Mouse (Mus musculus) C2C12 (cell line): Measurements from ENCODE around the gene A430033K04Rik. TPM values are rescaled to one million over a fixed set of nuclear protein-coding genes. Genes with fewer than 3 reads are reported as not detected.
A peak's percentile ranks its signal among the peaks of the same experiment; 100 is the strongest.

Experiments used
- H3K27me3 ChIP-seq: one replicate; pipeline ENCODE4 v1.6.1; 2011; ENCODE audit not compliant: control insufficient read depth, insufficient read depth, insufficient read length
- H3K36me3 ChIP-seq: one replicate; pipeline ENCODE4 v1.6.1; 2011; ENCODE audit not compliant: control insufficient read depth, insufficient read depth
- H3K4me3 ChIP-seq: one replicate; pipeline ENCODE4 v1.5.1; 2011; ENCODE audit warnings: mild to moderate bottlenecking, control low read depth; ENCODE audit not compliant: poor library complexity, insufficient read depth, severe bottlenecking
- H3K79me2 ChIP-seq: one replicate; pipeline ENCODE4 v1.6.1; 2011; ENCODE audit not compliant: control insufficient read depth, insufficient read depth
- H3K79me3 ChIP-seq: one replicate; pipeline ENCODE4 v1.6.1; 2011; ENCODE audit warnings: low read depth, control low read depth
- H3ac ChIP-seq: one replicate; pipeline ENCODE3; 2011; ENCODE audit warnings: low read depth; ENCODE audit not compliant: control insufficient read depth, insufficient read length
- CEBPB ChIP-seq: IDR thresholded peaks from one replicate; pipeline ENCODE4 v1.6.1; 2011; ENCODE audit warnings: low read depth, mild to moderate bottlenecking, control low read depth, moderate library complexity
- CTCF ChIP-seq: IDR thresholded peaks from one replicate; pipeline ENCODE4 v1.5.1; 2011; ENCODE audit not compliant: control insufficient read depth, insufficient read depth, insufficient read length
- FOSL1 ChIP-seq: IDR thresholded peaks from one replicate; pipeline ENCODE4 v1.8.0; 2011; ENCODE audit warnings: mild to moderate bottlenecking, low read length; ENCODE audit not compliant: poor library complexity, insufficient read depth, severe bottlenecking
- MAX ChIP-seq: IDR thresholded peaks from one replicate; pipeline ENCODE4 v1.6.1; 2011; ENCODE audit warnings: mild to moderate bottlenecking, control low read depth
- MYOD1 ChIP-seq: IDR thresholded peaks from one replicate; pipeline ENCODE4 v1.6.1; 2011; ENCODE audit warnings: low read depth; ENCODE audit not compliant: control insufficient read depth, insufficient read length
- MYOG ChIP-seq: IDR thresholded peaks from one replicate; pipeline ENCODE4 v1.6.1; 2011; ENCODE audit not compliant: control insufficient read depth, insufficient read length; ENCODE audit errors: extremely low read depth
- USF1 ChIP-seq: IDR thresholded peaks from one replicate; pipeline ENCODE4 v1.6.1; 2011; ENCODE audit warnings: low read depth, mild to moderate bottlenecking, control low read depth, moderate library complexity
- long read RNA-seq, 2 experiments: library from polyadenylated mRNA; unstranded; transcript quantifications; one replicate each; pipeline ENCODE4 v2.0.0; 2019 to 2020
- polyA plus RNA-seq: library from polyadenylated mRNA; unstranded; fragments of >200 nt; fragmentation: generic; extraction: Trizol; gene quantifications from one replicate; pipeline ENCODE4 v1.2.1, GENCODE M21; 2012; ENCODE audit warnings: missing spikeins

The A430033K04Rik gene
- 0.88 TPM for polyA plus RNA-seq
- long read RNA-seq, experiment 1: 0 reads
- long read RNA-seq, experiment 2, partial matches to known transcripts: 0 of 1 reads
- long read RNA-seq, experiment 2, other reads (novel, unspliced or antisense): 0 of 1 reads

DNA sequence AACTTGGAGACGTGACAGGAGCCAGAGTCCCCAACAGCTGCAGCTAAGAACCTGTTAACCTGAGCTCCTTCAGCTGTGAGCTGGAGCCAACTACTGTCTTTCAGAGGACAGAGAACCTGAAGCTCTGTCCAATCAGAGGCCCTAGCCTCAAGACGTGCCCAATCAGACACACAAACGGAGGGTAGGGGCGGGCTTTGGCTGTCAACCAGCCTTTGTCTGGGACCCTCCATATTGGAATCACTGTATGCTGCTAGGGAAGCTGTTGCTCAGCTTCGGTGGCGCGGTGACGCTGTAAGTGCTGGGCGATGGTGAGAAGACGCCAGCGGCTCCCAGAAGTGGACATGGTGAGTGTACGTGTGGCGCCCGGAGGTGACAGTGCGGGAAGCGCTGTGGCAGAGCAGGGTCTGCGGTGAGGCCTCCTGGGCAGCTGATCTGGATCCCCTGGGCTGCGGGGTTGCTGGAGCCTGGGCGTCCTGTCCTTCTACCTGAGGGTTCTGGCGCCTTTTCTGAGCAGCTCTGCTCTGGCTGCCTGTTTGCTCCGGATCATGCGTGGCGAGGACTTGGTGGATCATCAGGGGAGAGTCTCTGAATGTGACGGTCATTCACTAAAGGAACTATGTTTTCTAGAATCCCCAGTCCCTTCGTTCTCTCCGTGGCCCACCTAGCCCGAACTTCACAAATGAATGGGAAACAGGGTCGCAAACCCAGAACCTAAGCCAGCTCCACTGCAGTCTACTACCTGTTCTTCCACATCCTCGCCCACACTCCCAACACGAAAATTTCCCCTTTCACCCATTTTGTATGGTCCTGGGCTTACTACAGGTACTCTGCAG is at the start of gene A430033K04Rik:
Gene A430033K04Rik (plus strand): TSS at position 215 of the 833 bp plus-strand sequence.
- Histone ChIP-seq H3K36me3 (peaks cover 2% of the 10 kb centered on the region), H3K79me2 (peaks cover 29% of the 10 kb centered on the region), H3K79me3 (peaks cover 12% of the 10 kb centered on the region), H3ac (peak within 1 kb of the TSS; percentile 43), H3K4me3 (peak within 1 kb of the TSS; percentile 46), H3K27me3 (no peaks in the 10 kb centered on the region)
- no peak for TF ChIP-seq CEBPB
- no peak for TF ChIP-seq MAX
- TF ChIP-seq USF1: no peak
- no peak for TF ChIP-seq FOSL1
- TF ChIP-seq MYOG: no peak
- TF ChIP-seq CTCF: no peak
- no peak for TF ChIP-seq MYOD1

DNA sequence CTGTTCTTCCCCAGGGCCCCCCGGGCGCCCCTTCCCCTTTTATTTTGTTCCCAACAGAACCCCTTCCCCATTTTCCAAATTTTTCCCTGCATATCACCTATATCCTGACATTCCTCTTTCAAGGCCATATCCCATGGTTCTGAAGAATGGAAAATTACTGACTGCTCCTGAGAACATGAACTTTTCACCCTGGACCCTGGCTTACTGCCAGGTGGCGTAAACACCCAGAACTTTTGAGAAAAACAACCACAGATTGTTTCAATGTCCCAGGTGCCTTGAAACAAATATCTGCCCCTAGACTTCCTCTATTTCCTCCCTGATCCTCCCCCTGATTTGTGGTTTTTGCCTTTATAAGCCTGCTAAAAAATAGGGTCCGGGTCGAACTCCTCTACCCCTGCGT is 35.3 kb upstream of the A430033K04Rik start:
- Histone ChIP-seq H3ac (no peak overlapping the region), H3K79me2 (no peaks in the 10 kb centered on the region), H3K36me3 (no peaks in the 10 kb centered on the region), H3K4me3 (no peak overlapping the region), H3K79me3 (no peaks in the 10 kb centered on the region), H3K27me3 (no peaks in the 10 kb centered on the region)
- TF ChIP-seq USF1: no peak
- TF ChIP-seq MYOG: no peak

DNA sequence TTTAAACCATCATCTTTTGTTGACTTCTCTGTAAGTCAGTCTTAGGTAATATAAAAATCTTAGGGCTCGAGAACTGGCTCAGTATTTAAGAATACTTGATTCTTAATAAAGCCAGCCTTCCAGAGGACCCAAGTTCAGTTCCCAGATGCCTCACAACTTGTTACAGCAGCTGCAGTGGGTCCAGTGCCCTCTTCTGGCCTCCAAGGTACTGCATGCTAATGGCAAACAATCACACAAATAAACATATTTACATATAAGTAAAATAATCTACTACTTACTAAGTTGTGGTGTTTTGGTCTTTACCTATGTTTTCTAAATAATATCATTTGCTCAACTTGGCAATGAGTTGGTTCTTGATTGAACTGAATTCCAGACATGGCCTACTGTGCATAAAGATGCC is 4.3 kb upstream of the A430033K04Rik start:
- Histone ChIP-seq H3K79me2 (peaks cover 53% of the 10 kb centered on the region), H3ac (no peak overlapping the region), H3K36me3 (peaks cover 43% of the 10 kb centered on the region), H3K79me3 (peaks cover 32% of the 10 kb centered on the region), H3K4me3 (no peak overlapping the region), H3K27me3 (no peaks in the 10 kb centered on the region)
- TF ChIP-seq MYOD1 (no peak), CTCF (no peak), MYOG (no peak), MAX (no peak), USF1 (no peak), CEBPB (no peak), FOSL1 (no peak)

DNA sequence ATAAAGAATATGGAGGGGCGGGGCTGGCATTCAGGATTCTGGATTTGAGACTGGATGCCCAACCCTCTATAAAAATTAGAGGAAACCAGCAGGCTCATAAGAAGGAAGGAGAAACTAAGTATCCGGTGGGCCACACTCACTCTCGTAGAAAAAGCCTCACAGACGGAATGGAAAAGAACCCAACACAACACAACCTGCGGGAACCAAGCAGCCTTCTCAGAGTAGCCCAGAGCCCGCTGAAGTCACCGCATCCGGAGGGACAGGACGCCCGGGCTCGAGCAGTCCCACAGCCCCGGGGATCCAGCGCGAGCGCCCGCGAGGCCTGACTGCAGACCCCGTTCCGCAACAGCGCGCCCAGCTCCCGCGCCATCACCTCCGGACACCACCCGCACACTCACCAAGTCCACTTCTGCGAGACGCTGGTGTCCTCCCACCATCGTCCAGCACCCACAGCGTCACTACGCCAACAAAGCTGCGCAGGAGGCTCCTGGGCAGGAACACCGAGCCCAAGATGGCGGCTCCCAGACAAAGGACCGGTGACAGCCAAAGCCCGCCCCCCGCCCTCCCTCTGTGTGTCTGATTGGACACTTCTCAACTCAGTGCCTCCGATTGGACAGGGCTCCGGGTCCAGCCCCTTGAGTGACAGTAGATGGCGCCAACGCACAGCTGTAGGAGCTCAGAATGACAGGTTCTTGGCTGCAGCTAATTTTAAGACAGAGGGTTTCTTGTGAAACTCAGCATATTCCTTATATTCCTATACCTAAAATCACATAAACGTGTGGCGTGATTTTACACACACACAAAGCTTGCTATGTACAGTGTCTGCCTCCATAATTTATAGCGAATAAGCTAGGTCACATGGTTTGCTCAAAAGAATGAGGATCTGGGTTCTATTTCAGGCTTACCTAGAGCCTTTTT is 3.2 kb upstream of the A430033K04Rik start, which contains the start of gene Zfp68:
Gene Zfp68 (minus strand): TSS at position 551 of the 918 bp plus-strand sequence.
- H3K79me2 ChIP-seq: peaks cover 43% of the 10 kb centered on the region
- peaks cover 32% of the 10 kb centered on the region for H3K79me3 ChIP-seq
- H3ac ChIP-seq: peak within 1 kb of the TSS; percentile 76
- TF ChIP-seq USF1: peak; percentile 36
- no peak for TF ChIP-seq MAX
- H3K27me3 ChIP-seq: no peaks in the 10 kb centered on the region
- H3K36me3 ChIP-seq: peaks cover 34% of the 10 kb centered on the region
- peak within 1 kb of the TSS; percentile 91 for H3K4me3 ChIP-seq

DNA sequence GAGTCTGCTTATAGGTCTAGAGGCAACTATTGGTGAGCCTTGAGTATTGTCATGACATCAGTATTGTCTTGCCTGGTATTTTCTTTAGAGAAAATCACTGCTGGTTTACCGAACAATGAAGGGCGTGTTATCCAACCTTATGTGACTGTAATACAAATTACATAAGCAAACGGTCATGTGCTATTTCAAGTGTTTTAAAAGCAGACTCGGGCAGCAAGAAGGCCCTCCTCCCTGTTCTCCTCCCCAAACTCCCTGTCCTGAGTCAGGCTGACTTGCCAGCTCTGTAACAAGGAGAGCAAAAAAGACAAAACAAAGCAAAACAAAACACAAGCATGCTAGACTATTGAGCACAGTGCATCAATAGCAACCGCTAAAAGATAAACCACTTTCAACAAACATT is 1.8 kb upstream of the A430033K04Rik start:
- TF ChIP-seq MAX (no peak), CEBPB (no peak), MYOD1 (no peak), FOSL1 (no peak)
- no peak overlapping the region for H3K4me3 ChIP-seq
- peaks cover 22% of the 10 kb centered on the region for H3K36me3 ChIP-seq
- peaks cover 28% of the 10 kb centered on the region for H3K79me3 ChIP-seq
- H3K27me3 ChIP-seq: no peaks in the 10 kb centered on the region
- H3ac ChIP-seq: no peak overlapping the region
- peaks cover 44% of the 10 kb centered on the region for H3K79me2 ChIP-seq
